Mouse (Mus musculus) heart, embryonic 16.5 days (tissue): ENCODE data around the gene Snrpd3. TPM values are rescaled to one million over a fixed set of nuclear protein-coding genes. Genes with fewer than 3 reads are reported as not detected.
"Not testable (repeated sequence)": the region's sequence is repeated elsewhere in the genome, so short reads cannot be mapped to it uniquely, and the experiment has no call there.

Source experiments
- ATAC-seq: fragments of 200-750 bp; cut with Nextera tagmentation; replicated peaks from 2 replicates; pipeline ENCODE4 v1.8.0; 2017; ENCODE audit warnings: moderate number of reproducible peaks; ENCODE audit not compliant: insufficient read depth, low FRiP score; ENCODE audit errors: extremely low read depth
- H3K27ac ChIP-seq: fragments of 300-500 bp; sonication (generic); 2 replicates; pipeline ENCODE4 v1.5.1; 2014; ENCODE audit warnings: mild to moderate bottlenecking, low read length, control low read depth, moderate library complexity
- H3K27me3 ChIP-seq: fragments of 300-500 bp; sonication (generic); 2 replicates; pipeline ENCODE4 v1.6.1; 2014; ENCODE audit warnings: low read length, mixed read lengths; ENCODE audit not compliant: control insufficient read depth, insufficient read depth
- H3K36me3 ChIP-seq: fragments of 300-500 bp; sonication (generic); 2 replicates; pipeline ENCODE4 v1.6.1; 2014; ENCODE audit not compliant: control insufficient read depth, insufficient read depth
- H3K4me1 ChIP-seq: fragments of 300-500 bp; sonication (generic); 2 replicates; pipeline ENCODE4 v1.6.1; 2014; ENCODE audit warnings: low read length, mixed read lengths; ENCODE audit not compliant: control insufficient read depth, insufficient read depth
- H3K4me2 ChIP-seq: fragments of 300-500 bp; sonication (generic); 2 replicates; pipeline ENCODE4 v1.6.1; 2014; ENCODE audit warnings: low read depth, mild to moderate bottlenecking, control low read depth, low read length
- H3K4me3 ChIP-seq: fragments of 300-500 bp; sonication (generic); 2 replicates; pipeline ENCODE4 v1.5.1; 2014; ENCODE audit warnings: mild to moderate bottlenecking, control low read depth, low read length
- H3K9ac ChIP-seq: fragments of 300-500 bp; sonication (generic); 2 replicates; pipeline ENCODE4 v1.6.1; 2014; ENCODE audit warnings: low read length, control low read depth
- H3K9me3 ChIP-seq: fragments of 300-500 bp; sonication (generic); replicated peaks from 2 replicates; pipeline ENCODE4 v1.6.1; 2016; ENCODE audit warnings: low read length; ENCODE audit not compliant: control insufficient read depth
- WGBS: fragments of 180-500 bp; shearing (Covaris S2); extraction: QIAGEN DNeasy Blood & Tissue Kit; methylation state at CpG from one replicate; pipeline ENCODE4 v1.1.7; 2014; 5-methylcytosine and 5-hydroxymethylcytosine counted together
- polyA plus RNA-seq: library from polyadenylated mRNA; unstranded; fragments of >200 nt; fragmentation: Nextera tagmentation; extraction: Ambion mirVana; gene quantifications from 2 replicates; pipeline ENCODE4 v1.2.1, GENCODE M21; 2015

Snrpd3 gene
- polyA plus RNA-seq, result 90.4 and 90.5 TPM in 2 replicates

DNA sequence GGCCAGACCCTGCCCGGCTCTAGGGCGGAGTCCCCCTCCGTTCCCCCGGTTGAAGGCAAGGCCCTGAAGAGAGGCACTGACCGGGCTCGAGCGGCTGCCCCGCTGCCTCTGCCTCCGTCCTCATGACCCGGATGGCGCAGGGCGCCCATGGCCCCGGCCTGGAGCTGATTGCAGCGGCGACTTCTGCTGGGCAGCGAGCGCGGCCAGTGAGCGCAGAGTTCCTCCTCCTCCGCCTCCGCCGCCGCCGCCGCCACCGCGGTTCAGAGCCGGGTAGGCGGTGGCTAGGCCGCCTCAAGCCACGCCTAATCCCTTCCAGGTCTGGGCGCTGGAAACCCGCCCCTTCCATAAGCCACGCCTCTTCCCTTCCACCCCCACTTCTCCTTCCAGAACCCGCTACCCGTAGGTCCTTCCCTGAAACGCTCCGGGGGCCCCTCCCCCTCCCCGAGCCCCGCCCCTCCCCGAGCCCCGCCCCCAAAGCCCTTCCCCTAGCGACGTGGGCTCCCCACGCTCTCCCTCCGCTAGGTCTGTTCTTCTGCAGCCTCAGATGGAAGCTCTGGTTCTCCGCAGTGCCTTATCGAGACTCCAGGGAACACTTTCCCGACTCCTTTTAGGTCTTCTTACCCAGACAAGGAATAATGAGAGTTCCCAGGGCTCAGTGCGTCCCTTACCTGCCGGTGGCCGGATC, at the start of gene Snrpd3:
Gene Snrpd3, plus strand, starts transcription at position 479 of the 685 bp plus-strand sequence.
- peak within 1 kb of the TSS; percentile 97 for H3K9ac ChIP-seq
- H3K27ac ChIP-seq, result peak within 1 kb of the TSS; percentile 100
- peaks cover 21% of the 10 kb centered on the region for H3K36me3 ChIP-seq
- peak within 1 kb of the TSS; percentile 98 for H3K4me2 ChIP-seq
- no peaks in the 10 kb centered on the region for H3K9me3 ChIP-seq
- peaks cover 34% of the 10 kb centered on the region for H3K4me1 ChIP-seq
- 1% methylated on average over 50 of the region's 52 CpGs for WGBS
- ATAC-seq, result peak; percentile 96
- peak within 1 kb of the TSS; percentile 98 for H3K4me3 ChIP-seq
- H3K27me3 ChIP-seq, result no peaks in the 10 kb centered on the region

DNA sequence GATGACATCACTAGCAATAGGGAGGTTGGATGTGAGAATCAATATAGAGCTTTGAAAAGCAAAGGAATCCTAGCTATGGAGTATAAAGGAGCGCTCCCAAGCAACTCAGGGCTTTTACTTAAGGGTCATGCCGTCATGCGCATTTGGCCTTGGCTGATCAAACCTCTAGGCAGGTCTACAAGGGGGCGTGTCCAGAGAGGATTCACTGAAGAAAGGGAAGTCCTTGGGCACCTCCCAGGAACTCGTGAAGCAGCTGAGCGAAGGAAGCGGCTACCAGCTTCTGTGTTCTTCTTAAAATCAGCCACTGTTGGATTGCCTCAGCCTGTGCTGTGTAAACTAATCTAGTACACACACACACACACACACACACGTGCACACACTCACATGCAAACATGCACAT, 43.9 kb upstream of the Snrpd3 start:
- no peak overlapping the region for H3K27ac ChIP-seq
- H3K36me3 ChIP-seq, result no peaks in the 10 kb centered on the region
- no peak overlapping the region for H3K9ac ChIP-seq
- H3K4me1 ChIP-seq, result 0 out of 2 replicates have a peak, but pooled peaks cover 2% of the 10 kb centered on the region
- no peaks in the 10 kb centered on the region for H3K9me3 ChIP-seq
- H3K4me3 ChIP-seq, result no peak overlapping the region
- no peak for ATAC-seq
- 66% methylated on average over 8 of the region's 8 CpGs for WGBS
- H3K27me3 ChIP-seq, result no peaks in the 10 kb centered on the region
- H3K4me2 ChIP-seq, result no peak overlapping the region

DNA sequence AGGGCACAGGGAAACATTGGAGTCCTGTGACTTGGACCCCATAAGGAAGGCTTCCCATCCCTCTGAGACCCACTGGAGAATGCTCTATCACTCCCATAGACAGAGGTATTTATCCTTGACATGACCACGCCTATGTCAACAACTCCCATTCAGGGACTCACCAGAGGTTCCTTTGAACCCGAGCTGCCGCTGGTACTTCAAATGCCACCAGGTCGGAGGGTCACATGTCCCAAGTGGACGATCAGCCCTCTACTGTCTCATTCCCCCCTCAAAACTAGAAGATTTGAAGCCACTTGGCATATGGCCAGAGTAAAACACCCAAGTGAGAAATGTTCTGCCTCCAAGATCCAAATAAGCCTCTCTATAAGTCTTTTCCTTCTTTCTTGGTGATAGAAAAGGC, 42.8 kb upstream of the Snrpd3 start:
- Histone ChIP-seq H3K4me1 (0 out of 2 replicates have a peak, but pooled peaks cover 2% of the 10 kb centered on the region), H3K4me2 (no peak overlapping the region), H3K27ac (no peak overlapping the region), H3K27me3 (no peaks in the 10 kb centered on the region), H3K9ac (no peak overlapping the region), H3K4me3 (no peak overlapping the region), H3K36me3 (no peaks in the 10 kb centered on the region), H3K9me3 (no peaks in the 10 kb centered on the region)
- no peak for ATAC-seq
- WGBS, result 37% methylated on average over 5 of the region's 5 CpGs

DNA sequence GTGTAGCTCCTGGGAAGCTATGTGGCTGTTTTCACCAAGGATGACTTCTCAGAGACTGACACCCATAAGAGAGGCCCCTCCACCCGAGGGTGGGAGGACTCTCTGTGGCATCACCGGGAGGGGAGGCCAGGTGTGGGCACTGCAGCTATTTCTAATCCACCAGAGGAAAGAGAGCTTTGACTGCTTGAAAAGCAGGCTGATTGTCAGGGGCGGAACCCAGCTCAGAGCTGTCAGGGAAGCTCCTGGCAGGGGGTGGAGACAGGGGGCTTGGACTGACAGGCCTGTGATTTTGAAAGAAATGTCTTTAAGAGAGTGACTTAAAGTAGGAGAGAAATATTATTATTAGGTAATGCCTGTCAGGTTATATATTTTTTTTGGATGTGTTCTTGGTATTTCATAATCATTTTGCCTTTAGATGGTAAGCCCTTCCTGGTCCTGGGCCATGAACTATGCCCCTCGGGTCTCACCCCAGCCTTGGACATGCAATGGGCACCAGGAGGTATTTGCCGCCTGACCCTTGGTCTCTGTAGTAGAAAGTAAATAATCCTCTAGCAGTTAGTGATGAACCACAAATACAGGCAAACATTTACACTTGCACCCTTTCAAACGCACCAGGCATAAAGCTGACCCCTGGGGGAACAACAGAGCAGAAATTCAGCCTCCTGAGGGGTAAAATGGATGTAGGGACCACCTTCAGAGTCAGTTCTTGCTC, 42.1 kb upstream of the Snrpd3 start:
- 52% methylated on average over 5 of the region's 6 CpGs for WGBS
- H3K4me2 ChIP-seq, H3K27ac ChIP-seq, H3K9me3 ChIP-seq, H3K9ac ChIP-seq, ATAC-seq, H3K4me3 ChIP-seq, H3K27me3 ChIP-seq, H3K36me3 ChIP-seq, H3K4me1 ChIP-seq: not testable (repeated sequence)

DNA sequence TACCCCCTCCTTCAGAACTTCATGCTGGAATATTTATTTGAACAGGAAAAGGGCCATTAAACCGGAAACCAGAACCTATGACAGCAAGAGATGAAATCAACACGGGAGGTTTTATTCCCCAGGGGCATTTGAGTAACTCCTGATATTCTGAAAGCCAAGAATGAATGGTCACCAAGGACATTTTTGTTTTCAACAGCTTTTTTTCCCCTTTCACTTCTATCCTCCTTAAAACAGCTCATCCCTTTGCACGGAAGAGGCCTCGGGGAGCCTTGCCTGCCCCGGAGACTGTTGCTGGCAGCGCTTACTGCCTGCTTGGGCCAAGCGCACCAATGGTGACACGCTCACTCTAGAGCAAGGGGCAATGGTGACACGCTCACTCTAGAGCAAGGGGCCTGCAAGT, 40.3 kb upstream of the Snrpd3 start:
- peak overlapping the region; percentile 13; the same call in 1 of the 2 replicates for H3K27ac ChIP-seq
- WGBS, result 65% methylated on average over 9 of the region's 9 CpGs
- H3K4me2 ChIP-seq, result no peak overlapping the region
- no peaks in the 10 kb centered on the region for H3K36me3 ChIP-seq
- H3K27me3 ChIP-seq, result no peaks in the 10 kb centered on the region
- no peak overlapping the region for H3K4me3 ChIP-seq
- H3K9me3 ChIP-seq, result no peaks in the 10 kb centered on the region
- H3K4me1 ChIP-seq, result 0 out of 2 replicates have a peak, but pooled peaks cover 2% of the 10 kb centered on the region
- no peak for ATAC-seq
- H3K9ac ChIP-seq, result no peak overlapping the region

DNA sequence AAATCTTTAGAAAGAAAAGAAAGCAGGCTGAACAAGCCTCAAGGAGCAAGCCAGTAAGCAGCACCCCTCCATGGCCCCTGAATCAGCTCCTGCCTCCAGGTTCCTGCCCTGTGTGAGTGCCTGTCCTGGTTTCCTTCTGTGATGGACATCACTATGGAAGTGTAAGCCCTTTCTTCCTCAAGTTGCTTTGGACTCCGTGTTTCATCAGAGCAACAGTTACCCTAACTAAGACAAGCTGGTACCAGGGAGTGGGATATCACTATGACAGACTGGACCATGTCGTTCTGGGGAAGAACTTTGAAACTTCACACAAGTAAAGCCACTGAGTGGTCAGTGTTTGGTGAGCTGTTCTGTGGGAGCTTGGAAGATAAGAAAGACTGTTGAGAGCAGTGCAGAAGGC, 37.4 kb upstream of the Snrpd3 start:
- Histone ChIP-seq H3K27ac (no peak overlapping the region), H3K4me1 (peaks cover 1% of the 10 kb centered on the region; the same call in 1 of the 2 replicates), H3K36me3 (no peaks in the 10 kb centered on the region), H3K4me3 (no peak overlapping the region), H3K9me3 (no peaks in the 10 kb centered on the region), H3K4me2 (no peak overlapping the region), H3K27me3 (no peaks in the 10 kb centered on the region), H3K9ac (no peak overlapping the region)
- no peak for ATAC-seq
- 75% methylated on average over 2 of the region's 2 CpGs for WGBS

DNA sequence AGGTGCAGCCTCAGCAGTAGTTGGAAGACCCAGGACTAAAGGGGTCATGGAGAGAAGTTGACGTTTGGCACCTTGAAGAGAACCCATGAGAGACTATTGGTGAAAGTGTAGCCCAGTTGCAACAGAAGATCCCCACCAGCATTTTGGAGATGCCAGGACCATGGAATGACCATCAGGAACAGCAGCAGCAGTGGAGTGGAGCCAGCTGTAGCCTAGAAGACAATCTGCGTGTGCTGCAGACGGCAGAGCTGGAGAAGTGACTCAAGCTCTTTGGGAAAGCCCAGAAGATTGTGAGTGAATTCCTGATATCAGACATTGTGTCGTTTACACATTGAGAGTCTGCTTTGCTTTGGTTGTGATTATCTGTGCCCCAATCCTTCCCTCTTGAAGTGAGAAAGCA, 35.6 kb upstream of the Snrpd3 start:
- Histone ChIP-seq H3K4me2 (no peak overlapping the region), H3K9ac (no peak overlapping the region), H3K4me3 (no peak overlapping the region), H3K27me3 (no peaks in the 10 kb centered on the region), H3K27ac (no peak overlapping the region), H3K9me3 (no peaks in the 10 kb centered on the region), H3K4me1 (no peaks in the 10 kb centered on the region; the same call in 1 of the 2 replicates), H3K36me3 (no peaks in the 10 kb centered on the region)
- WGBS, result 51% methylated on average over 4 of the region's 4 CpGs
- no peak for ATAC-seq

DNA sequence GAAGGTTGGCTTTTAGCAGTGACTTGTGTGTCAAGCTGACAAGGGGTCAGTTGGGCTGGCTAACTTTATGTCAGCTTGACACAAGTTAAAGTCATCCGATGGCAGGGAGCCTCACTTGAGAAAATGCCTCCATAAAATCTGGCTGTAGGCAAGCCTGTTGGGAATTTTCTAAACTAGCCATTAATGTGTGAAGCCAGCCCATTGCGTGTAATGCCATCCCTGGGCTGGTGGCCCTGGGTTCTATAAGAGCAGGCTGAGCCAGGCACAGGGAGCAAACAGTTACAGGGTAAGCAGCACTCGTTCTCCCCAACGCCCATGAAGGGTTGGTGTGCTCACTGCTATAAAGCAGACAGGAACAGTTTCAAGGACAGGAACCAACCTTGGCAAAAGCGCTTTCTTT, 35.1 kb upstream of the Snrpd3 start:
- H3K27me3 ChIP-seq, result no peaks in the 10 kb centered on the region
- no peaks in the 10 kb centered on the region for H3K36me3 ChIP-seq
- H3K9ac ChIP-seq, result no peak overlapping the region
- no peaks in the 10 kb centered on the region; the same call in 1 of the 2 replicates for H3K4me1 ChIP-seq
- no peak for ATAC-seq
- H3K27ac ChIP-seq, result no peak overlapping the region
- H3K4me3 ChIP-seq, result no peak overlapping the region
- no peak overlapping the region for H3K4me2 ChIP-seq
- H3K9me3 ChIP-seq, result no peaks in the 10 kb centered on the region
- 83% methylated on average over 5 of the region's 5 CpGs for WGBS

DNA sequence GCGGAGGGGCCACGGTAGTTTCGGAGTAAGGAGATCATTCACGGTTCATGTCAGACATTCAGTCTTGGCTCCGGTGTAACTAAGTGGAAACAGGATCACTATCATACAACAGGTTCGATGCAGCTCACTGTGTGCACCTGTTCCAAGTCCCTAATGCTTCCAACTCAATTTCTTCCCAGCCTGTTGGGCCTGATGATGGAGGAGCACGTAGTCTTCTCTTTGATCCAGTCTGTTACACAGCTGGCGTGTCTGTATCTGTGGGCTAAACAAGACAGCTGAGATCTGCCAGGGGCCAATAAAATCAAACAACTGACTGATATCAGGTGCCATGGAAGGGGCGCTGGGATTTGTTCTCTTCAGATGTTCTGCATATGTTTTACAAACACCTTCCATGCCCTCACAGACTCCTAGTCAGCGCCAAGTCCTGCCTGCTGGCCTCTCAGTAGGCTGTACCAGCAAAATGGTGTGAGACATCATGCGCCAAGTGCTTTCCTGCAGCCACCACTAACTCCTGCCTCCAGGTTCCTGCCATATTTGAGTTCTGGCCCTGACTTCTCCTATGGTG, 34.4 kb upstream of the Snrpd3 start:
- no peaks in the 10 kb centered on the region for H3K27me3 ChIP-seq
- H3K9me3 ChIP-seq, result no peaks in the 10 kb centered on the region
- H3K4me1 ChIP-seq, result no peaks in the 10 kb centered on the region; the same call in 1 of the 2 replicates
- no peak overlapping the region for H3K27ac ChIP-seq
- no peaks in the 10 kb centered on the region for H3K36me3 ChIP-seq
- 84% methylated on average over 11 of the region's 11 CpGs for WGBS
- ATAC-seq, result no peak
- no peak overlapping the region for H3K9ac ChIP-seq
- H3K4me2 ChIP-seq, result no peak overlapping the region
- no peak overlapping the region for H3K4me3 ChIP-seq
